Mouse (Mus musculus) kidney, embryonic 16.5 days (tissue): Measurements from ENCODE around the gene Tab1. TPM values are rescaled to one million over a fixed set of nuclear protein-coding genes. Genes with fewer than 3 reads are reported as not detected.

ENCODE experiments used
- ATAC-seq: fragments of 200-750 bp; cut with Nextera tagmentation; 2 replicates; pipeline ENCODE4 v1.8.0; 2017; ENCODE audit warnings: moderate TSS enrichment; ENCODE audit not compliant: low FRiP score, low TSS enrichment
- H3K27ac ChIP-seq: fragments of 300-500 bp; sonication (generic); 2 replicates; pipeline ENCODE4 v1.5.1; 2014; ENCODE audit warnings: low read length
- H3K27me3 ChIP-seq: fragments of 300-500 bp; sonication (generic); 2 replicates; pipeline ENCODE4 v1.6.1; 2014; ENCODE audit warnings: low read length, control low read depth, mixed read lengths; ENCODE audit not compliant: insufficient read depth
- H3K36me3 ChIP-seq: fragments of 300-500 bp; sonication (generic); 2 replicates; pipeline ENCODE4 v1.6.1; 2014; ENCODE audit warnings: low read length, control low read depth, mixed read lengths; ENCODE audit not compliant: insufficient read depth
- H3K4me1 ChIP-seq: fragments of 300-500 bp; sonication (generic); 2 replicates; pipeline ENCODE4 v1.6.1; 2014; ENCODE audit warnings: low read length, control low read depth, mixed read lengths; ENCODE audit not compliant: insufficient read depth
- H3K4me2 ChIP-seq: fragments of 300-500 bp; sonication (generic); replicated peaks from 2 replicates; pipeline ENCODE4 v1.6.1; 2014; ENCODE audit warnings: low read depth, low read length
- H3K4me3 ChIP-seq: fragments of 300-500 bp; sonication (generic); 2 replicates; pipeline ENCODE4 v1.5.1; 2014; ENCODE audit warnings: mild to moderate bottlenecking, low read length
- H3K9ac ChIP-seq: fragments of 300-500 bp; sonication (generic); replicated peaks from 2 replicates; pipeline ENCODE4 v1.6.1; 2014; ENCODE audit warnings: low read length
- H3K9me3 ChIP-seq: fragments of 300-500 bp; sonication (generic); 2 replicates; pipeline ENCODE4 v1.6.1; 2016; ENCODE audit warnings: low read length, control low read depth
- WGBS: fragments of 180-500 bp; shearing (Covaris S2); extraction: QIAGEN DNeasy Blood & Tissue Kit; methylation state at CpG from one replicate; pipeline ENCODE4 v1.1.7; 2014; 5-methylcytosine and 5-hydroxymethylcytosine counted together
- polyA plus RNA-seq: library from polyadenylated mRNA; unstranded; fragments of >200 nt; fragmentation: Nextera tagmentation; extraction: Ambion mirVana; gene quantifications from 2 replicates; pipeline ENCODE4 v1.2.1, GENCODE M21; 2015

Gene Tab1
- polyA plus RNA-seq, 1 experiment from 2014 or later: 44.1 TPM

GRCm38 (mm10) chr15:80092599-80092998 is 40.3 kb upstream of the Tab1 start:
- no peak overlapping the region for H3K9ac ChIP-seq
- no peaks in the 10 kb centered on the region for H3K9me3 ChIP-seq
- no peak overlapping the region for H3K27ac ChIP-seq
- H3K27me3 ChIP-seq: peaks cover 52% of the 10 kb centered on the region
- peaks cover 4% of the 10 kb centered on the region; the same call in 1 of the 2 replicates for H3K4me1 ChIP-seq
- ATAC-seq: no peak
- 0 out of 2 replicates have a peak overlapping the region, but pooled peaks have one; percentile 2 for H3K4me2 ChIP-seq
- no peak overlapping the region for H3K4me3 ChIP-seq
- H3K36me3 ChIP-seq: no peaks in the 10 kb centered on the region
- WGBS: 9% methylated on average over 8 of the region's 8 CpGs

GRCm38 (mm10) chr15:80094201-80094600 is 38.7 kb upstream of the Tab1 start:
- Histone ChIP-seq H3K4me3 (no peak overlapping the region), H3K36me3 (no peaks in the 10 kb centered on the region), H3K9ac (no peak overlapping the region), H3K4me2 (no peak overlapping the region), H3K27ac (no peak overlapping the region), H3K4me1 (peaks cover 4% of the 10 kb centered on the region; the same call in 1 of the 2 replicates), H3K9me3 (no peaks in the 10 kb centered on the region), H3K27me3 (peaks cover 52% of the 10 kb centered on the region)
- ATAC-seq: no peak
- 94% methylated on average over 13 of the region's 13 CpGs for WGBS

- no peaks in the 10 kb centered on the region for H3K9me3 ChIP-seq
- 38% methylated on average over 1 of the region's 1 CpGs for WGBS
- H3K36me3 ChIP-seq: no peaks in the 10 kb centered on the region
- no peak overlapping the region for H3K9ac ChIP-seq
- no peak overlapping the region for H3K4me2 ChIP-seq
- no peak overlapping the region for H3K27ac ChIP-seq
- no peak overlapping the region for H3K4me3 ChIP-seq
- peaks cover 2% of the 10 kb centered on the region; the same call in 1 of the 2 replicates for H3K4me1 ChIP-seq
- H3K27me3 ChIP-seq: peaks cover 42% of the 10 kb centered on the region
- ATAC-seq: no peak
Measured at GRCm38 (mm10) chr15:80095596-80095995, 37.3 kb upstream of the Tab1 start.

DNA sequence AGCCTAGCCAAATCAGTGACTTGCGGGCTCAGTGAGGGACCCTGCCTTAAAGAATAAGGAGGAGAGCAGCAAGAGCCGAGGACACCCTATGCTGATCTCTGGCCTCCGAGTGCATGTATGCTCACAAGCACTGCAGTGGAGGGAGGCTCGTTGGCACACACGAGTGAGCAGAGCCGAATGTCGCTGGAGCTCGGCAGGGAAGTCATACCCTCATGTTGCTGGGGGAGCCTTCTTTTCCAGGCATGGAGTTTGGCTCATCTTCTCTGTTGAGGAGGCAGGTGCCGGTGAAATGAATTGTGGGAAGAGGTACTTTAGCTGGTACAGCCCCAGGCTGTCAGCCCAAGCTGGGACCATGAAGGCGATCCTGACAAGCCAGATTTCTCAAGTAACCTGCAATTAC is 36.5 kb upstream of the Tab1 start:
- Histone ChIP-seq H3K36me3 (no peaks in the 10 kb centered on the region), H3K9me3 (no peaks in the 10 kb centered on the region), H3K4me2 (no peak overlapping the region), H3K27me3 (peaks cover 34% of the 10 kb centered on the region), H3K27ac (no peak overlapping the region), H3K4me3 (no peak overlapping the region), H3K4me1 (no peaks in the 10 kb centered on the region; the same call in 1 of the 2 replicates), H3K9ac (no peak overlapping the region)
- 56% methylated on average over 10 of the region's 10 CpGs for WGBS
- ATAC-seq: no peak

GRCm38 (mm10) chr15:80096946-80097881 is 35.7 kb upstream of the Tab1 start:
- WGBS: 20% methylated on average over 19 of the region's 20 CpGs
- Histone ChIP-seq H3K9ac (no peak overlapping the region; the same call in 1 of the 2 replicates), H3K4me2 (0 out of 2 replicates have a peak overlapping the region, but pooled peaks have one; percentile 23), H3K36me3 (no peaks in the 10 kb centered on the region), H3K4me1 (no peaks in the 10 kb centered on the region; the same call in 1 of the 2 replicates), H3K9me3 (no peaks in the 10 kb centered on the region), H3K27me3 (peaks cover 26% of the 10 kb centered on the region), H3K27ac (no peak overlapping the region), H3K4me3 (no peak overlapping the region)
- ATAC-seq: peak; percentile 75

GRCm38 (mm10) chr15:80097999-80098461 is 34.9 kb upstream of the Tab1 start:
- WGBS: 37% methylated on average over 8 of the region's 8 CpGs
- ATAC-seq: no peak
- H3K9ac ChIP-seq: no peak overlapping the region

DNA sequence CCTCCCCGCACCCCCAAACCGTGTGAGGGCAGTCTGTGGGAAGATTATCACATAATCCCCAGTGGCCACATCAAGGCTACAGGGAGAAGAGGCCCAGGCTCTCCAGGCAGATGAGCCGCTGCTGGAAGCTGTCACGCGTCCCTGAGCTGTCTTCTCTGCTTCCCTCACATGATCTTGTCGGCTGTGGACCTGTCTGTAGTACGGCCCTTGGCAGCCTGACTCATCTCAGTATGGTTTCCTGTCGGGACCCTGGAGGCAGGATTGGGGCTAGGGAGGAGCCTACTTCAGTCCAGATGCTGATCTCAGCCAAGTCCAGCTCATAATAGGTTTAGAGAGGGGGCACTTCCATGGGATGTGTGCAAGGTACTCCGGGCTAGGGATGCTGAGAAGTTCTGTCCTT is 34.1 kb upstream of the Tab1 start:
- no peaks in the 10 kb centered on the region; the same call in 1 of the 2 replicates for H3K4me1 ChIP-seq
- ATAC-seq: no peak
- H3K27ac ChIP-seq: no peak overlapping the region
- 37% methylated on average over 9 of the region's 9 CpGs for WGBS
- no peaks in the 10 kb centered on the region for H3K9me3 ChIP-seq
- H3K36me3 ChIP-seq: no peaks in the 10 kb centered on the region
- no peak overlapping the region for H3K4me2 ChIP-seq
- no peak overlapping the region for H3K4me3 ChIP-seq
- H3K27me3 ChIP-seq: peaks cover 10% of the 10 kb centered on the region; the same call in 1 of the 2 replicates
- H3K9ac ChIP-seq: 0 out of 2 replicates have a peak overlapping the region, but pooled peaks have one; percentile 4

More at GRCm38 (mm10) chr15:80097999-80098461, 34.9 kb upstream of the Tab1 start:
- peaks cover 18% of the 10 kb centered on the region for H3K27me3 ChIP-seq
- no peaks in the 10 kb centered on the region; the same call in 1 of the 2 replicates for H3K4me1 ChIP-seq
- H3K27ac ChIP-seq: no peak overlapping the region
- H3K36me3 ChIP-seq: no peaks in the 10 kb centered on the region
- H3K9me3 ChIP-seq: no peaks in the 10 kb centered on the region
- H3K4me2 ChIP-seq: no peak overlapping the region
- H3K4me3 ChIP-seq: no peak overlapping the region

DNA sequence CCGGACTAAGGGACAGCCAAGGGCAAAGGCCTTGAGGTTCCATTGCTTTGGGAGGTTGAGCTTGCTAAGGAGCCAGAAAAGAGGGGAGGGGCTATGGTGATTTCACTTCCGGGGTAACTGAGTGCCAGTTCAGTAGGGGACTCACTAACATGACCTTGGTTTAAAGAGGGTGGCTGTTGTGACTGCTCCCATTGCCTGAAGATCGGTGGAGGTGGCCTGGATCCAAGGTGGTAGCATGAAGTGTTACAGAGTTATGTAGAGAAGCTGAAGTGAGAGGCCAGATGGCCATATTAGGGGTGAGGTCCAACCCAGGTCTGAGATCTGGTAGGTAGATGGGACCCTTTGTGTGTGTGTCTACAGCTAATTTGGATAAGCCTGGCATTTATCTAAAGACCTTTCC is 33.5 kb upstream of the Tab1 start:
- no peak overlapping the region for H3K4me3 ChIP-seq

DNA sequence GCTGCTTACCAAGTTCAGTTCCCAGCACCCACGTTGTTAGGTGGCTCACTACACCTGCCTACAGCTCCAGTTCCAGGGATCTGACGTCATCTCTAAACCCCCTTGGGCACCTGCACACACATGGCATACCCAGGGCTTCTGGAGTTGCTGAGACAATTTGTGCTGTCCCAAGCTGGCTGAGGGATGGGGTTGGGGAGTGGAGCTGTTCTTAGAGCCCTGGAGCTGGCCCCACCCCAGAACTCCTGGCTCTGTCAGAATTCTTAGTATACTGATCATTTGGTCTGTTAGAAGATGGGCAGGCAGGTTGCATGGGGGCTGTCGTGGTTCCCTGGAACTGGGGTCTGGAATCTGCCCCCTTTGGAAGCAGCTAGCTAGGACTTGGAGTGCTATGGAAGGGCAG is 32.7 kb upstream of the Tab1 start:
- 82% methylated on average over 3 of the region's 3 CpGs for WGBS
- no peak for ATAC-seq
- Histone ChIP-seq H3K36me3 (no peaks in the 10 kb centered on the region), H3K27ac (no peak overlapping the region), H3K4me2 (no peak overlapping the region), H3K9me3 (no peaks in the 10 kb centered on the region), H3K4me3 (no peak overlapping the region), H3K9ac (no peak overlapping the region), H3K27me3 (0 out of 2 replicates have a peak, but pooled peaks cover 9% of the 10 kb centered on the region), H3K4me1 (no peaks in the 10 kb centered on the region; the same call in 1 of the 2 replicates)

More for the DNA sequence above, 33.5 kb upstream of the Tab1 start:
- ATAC-seq: no peak
- 58% methylated on average over 3 of the region's 3 CpGs for WGBS
- Histone ChIP-seq H3K4me1 (no peaks in the 10 kb centered on the region; the same call in 1 of the 2 replicates), H3K27ac (no peak overlapping the region), H3K9me3 (no peaks in the 10 kb centered on the region), H3K9ac (no peak overlapping the region), H3K36me3 (no peaks in the 10 kb centered on the region), H3K27me3 (0 out of 2 replicates have a peak, but pooled peaks cover 9% of the 10 kb centered on the region), H3K4me2 (no peak overlapping the region)
